Mouse (Mus musculus): ENCODE measurements around the gene Cfap57.

GRCm38 (mm10) chr4:118535610-118536009 is 85.0 kb downstream of the Cfap57 start:
- TF ChIP-seq GATA1 (IDR thresholded peaks at IDR 0.05; ENCODE audit: borderline replicate concordance, low read length) = no peak
- TF ChIP-seq FLI1 (IDR thresholded peaks at IDR 0.05; ENCODE audit: low read length) = no peak

Data from megakaryocyte, embryonic 14.5 days (primary cell).